Mouse (Mus musculus): ENCODE data around the gene Aimp2. TPM values are rescaled to one million over a fixed set of nuclear protein-coding genes. Genes with fewer than 3 reads are reported as not detected.

Gene Aimp2
- polyA plus RNA-seq, 1 experiment, result 35.2 TPM

DNA sequence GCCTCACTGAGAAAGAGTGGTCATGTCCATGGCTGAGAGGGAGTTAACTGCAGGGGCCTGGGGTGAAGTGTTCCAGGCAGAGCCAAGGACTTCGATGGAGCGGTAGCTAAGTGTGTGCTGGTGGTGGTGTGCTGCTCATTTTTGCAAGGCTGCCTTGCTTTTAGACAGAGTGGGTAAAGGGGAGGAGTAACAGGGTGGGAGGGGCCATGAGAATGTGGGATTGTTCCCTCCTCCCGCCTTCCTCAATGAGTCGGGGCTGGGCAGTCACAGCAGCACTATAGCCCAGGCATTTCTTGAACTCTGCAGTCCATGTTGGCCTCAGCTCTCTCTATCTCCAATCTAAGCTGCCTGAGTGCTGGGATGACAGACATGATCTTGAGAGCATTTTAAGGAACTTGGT is 35.1 kb downstream of the Aimp2 start:
- no peak for TF ChIP-seq CTCF (IDR thresholded peaks at IDR 0.05; ENCODE audit: control insufficient read depth, insufficient read depth, insufficient replicate concordance, low read depth, low read length)
- TF ChIP-seq POLR2A (IDR thresholded peaks at IDR 0.05; ENCODE audit: control insufficient read depth, low read depth, low read length), result no peak
- no peaks in the 10 kb centered on the region for H3K36me3 ChIP-seq (ENCODE audit: control insufficient read depth, insufficient read depth, low read length)
- H3K4me1 ChIP-seq (ENCODE audit: control insufficient read depth, insufficient read depth, low read length), result no peaks in the 10 kb centered on the region
- H3K4me3 ChIP-seq (ENCODE audit: control insufficient read depth, low read depth, low read length), result no peak overlapping the region
- no peaks in the 10 kb centered on the region for H3K27me3 ChIP-seq (ENCODE audit: control insufficient read depth, insufficient read depth, low read length)
- H3K27ac ChIP-seq (ENCODE audit: control insufficient read depth, insufficient read depth, low read depth, low read length), result no peak overlapping the region

DNA sequence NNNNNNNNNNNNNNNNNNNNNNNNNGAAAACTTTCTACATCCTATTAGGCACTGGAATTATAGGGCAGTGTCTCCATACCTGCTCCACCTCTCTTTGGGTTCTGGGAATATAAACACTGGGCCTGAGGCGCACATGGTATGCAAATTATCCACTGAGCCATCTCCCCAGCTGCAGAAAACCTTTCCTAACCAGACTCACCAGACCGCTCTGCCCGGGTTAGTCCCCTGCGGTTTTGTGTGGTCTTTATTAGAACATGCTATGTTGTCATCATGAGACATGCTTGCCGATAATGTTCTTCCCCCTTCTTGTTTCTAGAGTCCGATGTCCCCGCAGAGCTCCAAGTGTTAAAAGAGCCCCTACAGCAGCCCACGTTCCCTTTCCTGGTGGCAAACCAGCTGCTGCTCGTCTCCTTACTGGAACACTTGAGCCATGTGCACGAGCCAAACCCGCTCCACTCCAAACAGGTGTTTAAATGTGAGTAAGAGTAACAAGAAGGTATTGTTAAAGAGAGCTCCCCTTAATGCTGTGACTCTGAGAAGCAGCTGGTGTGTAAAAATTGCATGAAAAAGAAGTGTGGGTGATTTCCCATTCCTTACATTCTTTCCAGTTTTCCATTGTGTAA is 38.0 kb downstream of the Aimp2 start:
- H3K27me3 ChIP-seq (ENCODE audit: control insufficient read depth, insufficient read depth, low read length), result no peaks in the 10 kb centered on the region
- H3K4me1 ChIP-seq (ENCODE audit: control insufficient read depth, insufficient read depth, low read length), result no peaks in the 10 kb centered on the region
- TF ChIP-seq POLR2A (IDR thresholded peaks at IDR 0.05; ENCODE audit: control insufficient read depth, low read depth, low read length) (no peak), CTCF (IDR thresholded peaks at IDR 0.05; ENCODE audit: control insufficient read depth, insufficient read depth, insufficient replicate concordance, low read depth, low read length) (no peak)
- H3K36me3 ChIP-seq (ENCODE audit: control insufficient read depth, insufficient read depth, low read length), result no peaks in the 10 kb centered on the region
- no peak overlapping the region for H3K27ac ChIP-seq (ENCODE audit: control insufficient read depth, insufficient read depth, low read depth, low read length)
- no peak overlapping the region for H3K4me3 ChIP-seq (ENCODE audit: control insufficient read depth, low read depth, low read length)

Other genes starting within 250 kb of the Aimp2 start
- 33.0 and 35.8 TPM in 2 replicates for gene Usp42, start 177.6 kb downstream of the Aimp2 start, polyA plus RNA-seq (2012; rRNA removed)
- gene Eif2ak1, start 92.1 kb downstream of the Aimp2 start, polyA plus RNA-seq (2012; rRNA removed), result 14.3 and 15.7 TPM in 2 replicates
- gene Ankrd61, start 12.2 kb downstream of the Aimp2 start, polyA plus RNA-seq (2012; rRNA removed), result 202 and 206 TPM in 2 replicates
- gene Pms2, start 117 bp upstream of the Aimp2 start, polyA plus RNA-seq (2012; rRNA removed), result 2.4 and 3.4 TPM in 2 replicates
- 0.32 and 0.69 TPM in 2 replicates for gene Gm42421, start 18.3 kb upstream of the Aimp2 start, polyA plus RNA-seq (2012; rRNA removed)
- gene Rsph10b, start 23.2 kb upstream of the Aimp2 start, polyA plus RNA-seq (2012; rRNA removed), result 34.7 and 37.5 TPM in 2 replicates
- 25.7 and 31.1 TPM in 2 replicates for gene Ccz1, start 105.0 kb upstream of the Aimp2 start, polyA plus RNA-seq (2012; rRNA removed)
- gene Ocm, start 116.8 kb upstream of the Aimp2 start, polyA plus RNA-seq (2012; rRNA removed), result not detected in 2 replicates
- 10.4 and 11.3 TPM in 2 replicates for gene Lmtk2, start 190.6 kb upstream of the Aimp2 start, polyA plus RNA-seq (2012; rRNA removed)